Mouse (Mus musculus) liver, postnatal 0 days (tissue): ENCODE data around the gene Atl3. TPM values are rescaled to one million over a fixed set of nuclear protein-coding genes. Genes with fewer than 3 reads are reported as not detected.

Experiments
- ATAC-seq: fragments of 200-750 bp; cut with Nextera tagmentation; 2 replicates; pipeline ENCODE4 v1.8.0; 2017; ENCODE audit warnings: mild to moderate bottlenecking, moderate library complexity
- DNase-seq: peaks from one replicate; pipeline ENCODE4 v3.0.0-alpha.2; 2016
- H3K27ac ChIP-seq: fragments of 300-500 bp; sonication (generic); 2 replicates; pipeline ENCODE4 v1.5.1; 2014; ENCODE audit warnings: antibody characterized with exemption, moderate library complexity, mild to moderate bottlenecking, low read depth
- H3K27me3 ChIP-seq: fragments of 300-500 bp; sonication (generic); 2 replicates; pipeline ENCODE4 v1.6.1; 2014; ENCODE audit warnings: low read length, control low read depth, mixed read lengths; ENCODE audit not compliant: insufficient read depth
- H3K36me3 ChIP-seq: fragments of 300-500 bp; sonication (generic); replicated peaks from 2 replicates; pipeline ENCODE4 v1.6.1; 2014; ENCODE audit warnings: mild to moderate bottlenecking, control low read depth, low read length, moderate library complexity, mixed read lengths; ENCODE audit not compliant: insufficient read depth
- H3K4me1 ChIP-seq: fragments of 300-500 bp; sonication (generic); 2 replicates; pipeline ENCODE4 v1.6.1; 2014; ENCODE audit warnings: antibody characterized with exemption, mild to moderate bottlenecking, control low read depth; ENCODE audit not compliant: insufficient read depth
- H3K4me2 ChIP-seq: fragments of 300-500 bp; sonication (generic); 2 replicates; pipeline ENCODE4 v1.6.1; 2014; ENCODE audit warnings: low read depth, mild to moderate bottlenecking, low read length, moderate library complexity, mixed read lengths
- H3K4me3 ChIP-seq: fragments of 300-500 bp; sonication (generic); 2 replicates; pipeline ENCODE4 v1.5.1; 2014; ENCODE audit warnings: low read depth, low read length
- H3K9ac ChIP-seq: fragments of 300-500 bp; sonication (generic); replicated peaks from 2 replicates; pipeline ENCODE4 v1.6.1; 2014; ENCODE audit warnings: mild to moderate bottlenecking, moderate library complexity
- H3K9me3 ChIP-seq: fragments of 300-500 bp; sonication (generic); 2 replicates; pipeline ENCODE4 v1.6.1; 2016; ENCODE audit warnings: mild to moderate bottlenecking, control low read depth, low read length, mixed read lengths
- CTCF ChIP-seq: sonication (generic); IDR thresholded peaks from 2 replicates; pipeline ENCODE4 v1.5.1; 2016; ENCODE audit warnings: antibody characterized with exemption, low read depth
- EP300 ChIP-seq: IDR thresholded peaks from 2 replicates; pipeline ENCODE4 v1.6.1; 2016; ENCODE audit warnings: antibody characterized with exemption, low read depth, mild to moderate bottlenecking
- WGBS: fragments of 180-500 bp; shearing (Covaris S2); extraction: QIAGEN DNeasy Blood & Tissue Kit; methylation state at CpG from one replicate; pipeline ENCODE4 v1.1.7; 2014; ENCODE audit not compliant: insufficient replicate concordance; 5-methylcytosine and 5-hydroxymethylcytosine counted together
- polyA plus RNA-seq: library from polyadenylated mRNA; unstranded; fragments of >200 nt; fragmentation: Nextera tagmentation; extraction: Ambion mirVana; gene quantifications from 2 replicates; pipeline ENCODE4 v1.2.1, GENCODE M21; 2015

The Atl3 gene
- polyA plus RNA-seq, 1 experiment from 2014 or later: 7.2 TPM

DNA sequence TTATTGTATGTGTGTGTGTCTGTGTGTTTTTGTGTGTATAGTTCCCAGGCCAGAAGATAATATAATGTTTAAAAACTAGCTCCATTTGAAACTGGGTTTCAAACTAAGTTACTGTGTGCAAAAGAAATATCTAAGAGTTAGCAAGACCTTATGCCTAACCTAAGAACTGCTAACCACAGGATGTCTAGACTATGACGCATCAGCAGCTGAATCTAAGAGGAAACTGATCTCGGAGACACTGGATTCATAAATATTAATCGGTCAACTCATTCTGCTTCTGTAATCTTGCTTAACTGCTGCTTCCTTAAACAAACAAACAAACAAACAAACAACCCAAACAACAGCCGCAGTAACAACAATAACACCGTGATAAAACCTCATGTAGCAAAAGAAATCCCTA lies 75.8 kb downstream of the Atl3 start:
- TF ChIP-seq EP300 (no peak), CTCF (no peak)
- DNase-seq: no peak
- Histone ChIP-seq H3K27me3 (no peaks in the 10 kb centered on the region), H3K36me3 (no peaks in the 10 kb centered on the region), H3K4me1 (no peaks in the 10 kb centered on the region), H3K9ac (no peak overlapping the region), H3K27ac (no peak overlapping the region), H3K4me3 (no peak overlapping the region), H3K4me2 (no peak overlapping the region), H3K9me3 (no peaks in the 10 kb centered on the region)
- WGBS: 52% methylated on average over 5 of the region's 5 CpGs
- ATAC-seq: no peak

- DNase-seq (no peak), ATAC-seq (no peak)
- Histone ChIP-seq H3K27ac (no peak overlapping the region), H3K9me3 (no peaks in the 10 kb centered on the region), H3K4me3 (no peak overlapping the region), H3K4me2 (no peak overlapping the region), H3K9ac (no peak overlapping the region), H3K36me3 (0 out of 2 replicates have a peak, but pooled peaks cover 3% of the 10 kb centered on the region), H3K27me3 (no peaks in the 10 kb centered on the region), H3K4me1 (peaks cover 5% of the 10 kb centered on the region)
- WGBS: 78% methylated on average over 1 of the region's 1 CpGs
- no peak for TF ChIP-seq CTCF
- no peak for TF ChIP-seq EP300
Measured at GRCm38 (mm10) chr19:7576180-7576579, 82.3 kb downstream of the Atl3 start.

- Histone ChIP-seq H3K4me3 (no peak overlapping the region), H3K36me3 (0 out of 2 replicates have a peak, but pooled peaks cover 3% of the 10 kb centered on the region), H3K4me1 (peaks cover 5% of the 10 kb centered on the region), H3K27me3 (no peaks in the 10 kb centered on the region), H3K4me2 (no peak overlapping the region), H3K27ac (no peak overlapping the region), H3K9me3 (no peaks in the 10 kb centered on the region), H3K9ac (no peak overlapping the region)
- no peak for DNase-seq
- 75% methylated on average over 3 of the region's 3 CpGs for WGBS
- no peak for ATAC-seq
- TF ChIP-seq EP300: no peak
Measured at GRCm38 (mm10) chr19:7577710-7578109, 83.9 kb downstream of the Atl3 start.

- Histone ChIP-seq H3K27ac (peak overlapping the region; percentile 40; the same call in 1 of the 2 replicates), H3K4me3 (no peak overlapping the region), H3K4me2 (no peak overlapping the region), H3K9ac (no peak overlapping the region), H3K27me3 (no peaks in the 10 kb centered on the region), H3K4me1 (peaks cover 8% of the 10 kb centered on the region), H3K9me3 (no peaks in the 10 kb centered on the region), H3K36me3 (no peaks in the 10 kb centered on the region; the same call in none of the 2 replicates)
- no peak for TF ChIP-seq CTCF
- no peak for TF ChIP-seq EP300
- 11% methylated on average over 5 of the region's 5 CpGs for WGBS
- ATAC-seq (peak; percentile 83), DNase-seq (peak; percentile 46)
Measured at GRCm38 (mm10) chr19:7581042-7581441, 87.2 kb downstream of the Atl3 start.

DNA sequence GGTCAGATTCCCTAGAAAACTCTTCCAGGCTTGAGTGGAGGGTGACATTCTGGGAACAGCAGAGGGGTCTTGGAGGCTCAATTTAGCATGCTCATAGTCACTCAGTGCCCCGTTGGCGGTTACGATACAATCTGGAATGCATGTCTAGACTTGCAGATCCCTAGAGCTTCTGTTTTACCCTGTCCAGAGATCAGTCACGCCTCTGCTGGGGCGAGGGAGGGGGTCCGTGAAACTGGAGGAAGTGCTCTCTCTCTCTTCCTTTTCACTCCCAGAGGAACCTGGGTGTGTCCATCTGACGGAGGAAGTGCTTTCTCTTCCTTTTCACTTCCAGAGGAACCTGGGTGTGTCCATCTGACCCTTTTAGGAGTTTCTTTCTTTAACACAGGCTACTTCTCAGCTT lies 89.3 kb downstream of the Atl3 start:
- H3K27ac ChIP-seq: no peak overlapping the region
- H3K9ac ChIP-seq: no peak overlapping the region
- no peak for ATAC-seq
- peaks cover 8% of the 10 kb centered on the region for H3K4me1 ChIP-seq
- no peaks in the 10 kb centered on the region for H3K9me3 ChIP-seq
- no peaks in the 10 kb centered on the region for H3K27me3 ChIP-seq
- no peaks in the 10 kb centered on the region; the same call in none of the 2 replicates for H3K36me3 ChIP-seq
- no peak for DNase-seq
- H3K4me2 ChIP-seq: no peak overlapping the region
- 72% methylated on average over 7 of the region's 7 CpGs for WGBS
- TF ChIP-seq CTCF (no peak), EP300 (no peak)
- H3K4me3 ChIP-seq: no peak overlapping the region

DNA sequence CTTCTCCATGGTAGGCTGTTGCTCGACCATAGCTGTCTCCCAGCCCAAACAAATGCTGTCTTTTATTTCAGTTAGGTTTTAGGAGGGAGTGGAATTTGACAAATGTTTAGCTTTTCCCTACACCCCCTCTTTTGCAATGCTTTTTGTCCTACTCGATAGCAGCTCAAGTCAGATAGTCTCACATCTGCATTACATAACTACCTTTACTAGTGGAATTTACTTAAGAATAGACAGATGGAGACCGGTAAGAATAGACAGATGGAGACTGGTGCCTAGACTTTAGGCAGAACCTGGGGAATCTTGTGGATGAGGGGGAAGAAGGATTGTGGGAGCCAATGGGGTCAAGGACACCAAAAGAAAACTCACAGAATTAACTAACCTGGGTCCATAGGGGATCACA lies 89.8 kb downstream of the Atl3 start:
- no peaks in the 10 kb centered on the region; the same call in none of the 2 replicates for H3K36me3 ChIP-seq
- DNase-seq (no peak), ATAC-seq (no peak)
- 67% methylated on average over 3 of the region's 3 CpGs for WGBS
- H3K9me3 ChIP-seq: no peaks in the 10 kb centered on the region
- no peak overlapping the region for H3K4me2 ChIP-seq
- H3K4me1 ChIP-seq: peaks cover 8% of the 10 kb centered on the region
- no peak overlapping the region for H3K9ac ChIP-seq
- no peaks in the 10 kb centered on the region for H3K27me3 ChIP-seq
- no peak overlapping the region for H3K4me3 ChIP-seq
- H3K27ac ChIP-seq: no peak overlapping the region
- TF ChIP-seq CTCF: no peak
- TF ChIP-seq EP300: no peak

- no peaks in the 10 kb centered on the region for H3K9me3 ChIP-seq
- no peak overlapping the region for H3K4me2 ChIP-seq
- no peak for DNase-seq
- H3K27me3 ChIP-seq: no peaks in the 10 kb centered on the region
- TF ChIP-seq EP300: no peak
- no peak for TF ChIP-seq CTCF
- ATAC-seq: no peak
- H3K36me3 ChIP-seq: no peaks in the 10 kb centered on the region; the same call in none of the 2 replicates
- 83% methylated on average over 8 of the region's 8 CpGs for WGBS
- peaks cover 7% of the 10 kb centered on the region for H3K4me1 ChIP-seq
- H3K9ac ChIP-seq: no peak overlapping the region
- no peak overlapping the region for H3K4me3 ChIP-seq
- no peak overlapping the region for H3K27ac ChIP-seq
Measured at GRCm38 (mm10) chr19:7585279-7585678, 91.4 kb downstream of the Atl3 start.
